Mouse (Mus musculus): ENCODE data around the gene Hist3h2ba.

DNA sequence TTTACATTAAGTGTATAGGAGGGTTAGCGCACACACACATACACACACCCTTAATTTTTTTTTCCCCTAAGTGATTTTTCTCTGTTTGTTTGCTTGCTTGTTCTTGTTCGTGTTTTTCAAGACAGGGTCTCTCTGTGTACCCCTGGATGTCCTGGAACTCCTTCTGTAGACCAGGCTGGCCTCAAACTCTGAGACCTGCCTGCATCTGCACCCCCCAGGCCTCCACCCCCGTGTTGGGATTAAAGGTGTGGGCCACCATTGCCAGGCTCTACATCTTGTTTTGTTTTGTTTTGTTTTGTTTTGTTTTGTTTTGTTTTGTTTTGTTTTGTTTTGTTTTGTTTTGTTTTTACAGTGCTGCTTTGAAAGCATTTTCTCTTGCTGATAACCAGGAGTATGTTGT lies 1.4 kb upstream of the Hist3h2ba start:
- no peak for TF ChIP-seq CTCF (IDR thresholded peaks at IDR 0.05; ENCODE audit: control insufficient read depth, insufficient read depth, low read length)
- no peak for TF ChIP-seq POLR2A (IDR thresholded peaks at IDR 0.05; ENCODE audit: borderline replicate concordance, control insufficient read depth, low read depth, low read length)

Measured in bone marrow, adult 2 months (tissue).